Mouse (Mus musculus) brain, embryonic 14.5 days (tissue): Measurements from ENCODE around the gene Ltbp1. TPM values are rescaled to one million over a fixed set of nuclear protein-coding genes. Genes with fewer than 3 reads are reported as not detected.

Source experiments
- DNase-seq: peaks from one replicate; pipeline ENCODE4 v3.0.0-alpha.2; 2011; ENCODE audit warnings: low read depth
- CTCF ChIP-seq: fragments of 200-500 bp; IDR thresholded peaks from 2 replicates; pipeline ENCODE4 v1.5.1; 2012; ENCODE audit warnings: inconsistent platforms, mild to moderate bottlenecking, moderate library complexity, borderline replicate concordance; ENCODE audit not compliant: insufficient read depth, insufficient read length; ENCODE audit errors: extremely low read depth
- POLR2A ChIP-seq: fragments of 200-500 bp; IDR thresholded peaks from 2 replicates; pipeline ENCODE4 v1.6.1; 2012; ENCODE audit warnings: mild to moderate bottlenecking, inconsistent platforms, borderline replicate concordance; ENCODE audit not compliant: poor library complexity, insufficient read depth, insufficient read length, severe bottlenecking; ENCODE audit errors: extremely low read depth
- polyA plus RNA-seq: library from polyadenylated mRNA; depleted of rRNA; stranded (reverse); fragments of >200 nt; gene quantifications from 2 replicates; pipeline ENCODE4 v1.2.3, GENCODE M21; 2012

Gene Ltbp1
- polyA plus RNA-seq, 1 experiment = 4.2 TPM

GRCm38 (mm10) chr17:75199694-75200093 is 194.3 kb downstream of the Ltbp1 start:
- TF ChIP-seq POLR2A (no peak), CTCF (no peak)
- DNase-seq = no peak

DNA sequence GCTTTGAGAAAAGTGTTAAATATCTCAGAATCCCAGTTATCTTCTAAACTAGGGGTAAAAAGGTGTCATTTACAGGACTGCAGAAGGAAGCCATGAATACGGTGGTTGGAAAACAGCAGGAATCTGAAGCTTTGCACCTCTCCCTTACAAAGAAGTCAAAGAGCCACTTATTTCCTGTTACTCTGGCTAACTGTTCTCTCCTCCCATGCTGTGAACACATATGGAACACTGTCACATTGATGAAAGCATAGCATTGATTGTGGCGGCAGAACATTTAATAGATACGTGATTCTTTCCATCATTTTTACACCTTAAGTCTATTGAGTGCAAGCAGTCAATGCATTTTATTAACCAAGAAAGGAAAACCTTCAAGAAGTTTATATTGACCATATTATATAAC is 196.9 kb downstream of the Ltbp1 start:
- peak; percentile 34 for DNase-seq
- TF ChIP-seq POLR2A = no peak
- TF ChIP-seq CTCF = no peak

- no peak for DNase-seq
- TF ChIP-seq POLR2A (no peak), CTCF (no peak)
These were observed 198.7 kb downstream of the Ltbp1 start for GRCm38 (mm10) chr17:75204065-75204464.

- DNase-seq = peak; percentile 13
- no peak for TF ChIP-seq POLR2A
- no peak for TF ChIP-seq CTCF
These were observed 200.9 kb downstream of the Ltbp1 start for GRCm38 (mm10) chr17:75206281-75206680.

DNA sequence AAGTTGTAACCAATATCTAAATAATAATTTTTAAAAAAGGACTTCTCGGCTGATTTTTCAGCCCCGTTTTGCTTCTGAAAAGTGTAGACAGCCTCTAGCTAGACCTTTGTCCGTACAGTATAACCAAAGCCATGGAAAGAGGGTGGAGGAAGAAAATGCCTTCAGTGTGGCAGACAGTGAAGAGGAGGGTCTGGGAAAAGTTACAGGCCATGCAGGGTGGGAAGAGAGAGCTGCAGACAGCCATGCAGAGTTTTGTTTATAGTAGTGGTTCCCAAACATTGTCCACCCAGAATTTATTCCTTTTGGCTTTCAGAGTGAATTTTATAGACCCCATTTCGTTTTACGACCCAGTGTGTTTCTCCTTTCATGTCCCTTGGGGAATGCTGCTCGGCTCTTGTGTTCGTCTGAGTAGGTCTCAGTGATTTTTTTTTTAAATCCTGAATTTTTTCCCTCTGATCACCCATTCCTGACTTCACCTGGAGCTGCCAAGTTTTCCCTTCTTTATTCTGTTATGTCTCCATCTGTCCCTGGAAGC is 202.9 kb downstream of the Ltbp1 start:
- TF ChIP-seq CTCF (no peak), POLR2A (no peak)
- DNase-seq = no peak

DNA sequence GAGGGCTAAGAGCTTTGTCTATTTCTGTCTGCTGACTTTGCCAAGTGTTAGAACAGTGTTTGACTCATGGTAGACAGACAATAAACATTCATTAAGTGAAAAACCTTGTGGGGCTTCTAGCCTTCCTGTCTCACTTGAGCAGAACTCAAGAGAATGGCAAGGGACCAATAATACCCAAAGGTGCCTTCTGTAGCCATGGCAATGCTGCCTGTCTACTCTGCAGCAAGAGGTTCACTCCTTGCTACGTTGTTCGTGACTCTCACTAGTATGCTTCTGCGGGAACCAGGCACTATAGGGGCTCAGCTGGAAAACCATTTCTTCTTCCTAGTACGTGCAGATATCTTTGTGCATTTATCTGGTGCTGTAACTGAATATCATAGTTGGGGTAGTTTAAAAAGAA is 205.2 kb downstream of the Ltbp1 start:
- no peak for DNase-seq
- TF ChIP-seq POLR2A (no peak), CTCF (no peak)

- TF ChIP-seq POLR2A = no peak
- TF ChIP-seq CTCF = no peak
- DNase-seq = no peak
These were observed 211.0 kb downstream of the Ltbp1 start for GRCm38 (mm10) chr17:75216362-75216761.

DNA sequence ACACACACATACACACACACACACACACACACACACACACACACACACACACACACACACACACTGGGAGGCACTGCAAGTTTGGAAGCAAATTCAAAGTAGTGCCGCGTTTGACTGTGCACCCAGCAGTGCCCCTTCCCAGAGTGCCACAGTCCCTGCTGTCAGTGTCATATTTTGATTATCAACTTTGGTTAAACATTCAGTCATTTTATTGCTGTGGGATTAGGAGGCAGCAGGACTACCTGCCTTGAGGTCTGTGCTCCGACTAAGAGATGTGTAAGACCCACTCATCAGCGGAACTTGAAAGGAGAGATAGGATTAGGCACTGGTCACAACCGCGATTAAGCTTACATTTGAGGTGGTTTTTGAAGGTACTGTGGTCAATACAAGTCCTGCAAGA is 213.3 kb downstream of the Ltbp1 start:
- no peak for DNase-seq
- TF ChIP-seq CTCF (no peak), POLR2A (no peak)

DNA sequence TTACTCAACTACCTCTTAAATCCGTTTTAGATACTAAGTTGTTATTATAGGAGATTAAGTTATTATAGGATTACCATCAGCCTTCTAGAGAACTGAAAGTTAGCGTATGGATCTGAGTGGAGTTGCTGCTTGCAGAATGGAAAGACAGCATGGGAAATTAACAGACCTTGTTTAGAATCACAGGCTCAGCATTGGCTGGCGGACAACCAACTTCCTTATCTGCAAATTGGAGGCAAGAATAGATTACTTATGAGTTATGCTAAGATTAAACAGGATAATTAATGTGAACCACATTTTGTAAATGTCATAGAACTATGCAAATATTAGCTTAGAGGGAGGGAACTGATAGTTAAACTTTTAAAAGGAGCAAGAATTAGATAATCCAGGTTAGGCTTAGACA is 223.0 kb downstream of the Ltbp1 start:
- no peak for TF ChIP-seq POLR2A
- DNase-seq = no peak

DNA sequence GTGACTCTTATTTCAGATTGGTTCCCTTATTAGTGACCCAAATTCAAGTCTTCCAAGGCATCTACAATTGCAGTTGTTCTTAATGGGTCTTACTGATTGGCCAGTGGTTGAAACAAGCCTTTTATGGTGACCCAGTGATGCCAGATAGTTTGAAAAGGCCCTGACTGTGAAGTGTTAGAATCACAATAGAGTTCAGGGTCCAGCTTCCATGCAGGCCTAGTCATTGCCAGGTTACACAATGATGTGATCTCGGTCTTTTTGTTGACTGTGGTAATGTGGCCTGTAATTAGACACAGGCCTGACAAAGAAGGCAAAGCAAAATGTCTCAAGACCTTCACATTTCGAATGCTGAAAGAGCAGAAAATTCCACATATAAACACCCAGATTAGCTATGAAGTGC is 227.8 kb downstream of the Ltbp1 start:
- TF ChIP-seq POLR2A (no peak), CTCF (no peak)
- DNase-seq = no peak

- no peak for DNase-seq
- no peak for TF ChIP-seq POLR2A
- no peak for TF ChIP-seq CTCF
These were observed 228.6 kb downstream of the Ltbp1 start for GRCm38 (mm10) chr17:75233923-75234322.

DNA sequence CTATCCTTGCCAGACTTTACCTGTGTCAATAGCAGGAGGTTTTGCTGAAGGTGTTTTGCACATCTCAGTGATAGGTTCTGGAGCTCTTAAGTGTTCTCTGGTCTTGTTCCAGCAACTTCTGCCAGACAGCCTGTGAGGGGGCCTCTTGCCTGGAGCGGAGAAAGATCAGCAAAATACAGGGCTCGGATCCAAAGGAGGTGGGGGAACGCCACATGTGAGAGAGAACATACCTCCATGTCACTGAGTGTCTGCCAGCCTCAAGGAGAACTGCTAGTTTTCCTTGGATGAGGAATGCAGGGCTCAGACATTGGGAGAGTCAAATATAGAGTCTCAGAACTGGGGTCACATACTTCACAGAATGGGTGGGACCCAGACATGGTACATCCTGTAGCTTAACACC is 230.4 kb downstream of the Ltbp1 start:
- no peak for TF ChIP-seq POLR2A
- TF ChIP-seq CTCF = no peak

DNA sequence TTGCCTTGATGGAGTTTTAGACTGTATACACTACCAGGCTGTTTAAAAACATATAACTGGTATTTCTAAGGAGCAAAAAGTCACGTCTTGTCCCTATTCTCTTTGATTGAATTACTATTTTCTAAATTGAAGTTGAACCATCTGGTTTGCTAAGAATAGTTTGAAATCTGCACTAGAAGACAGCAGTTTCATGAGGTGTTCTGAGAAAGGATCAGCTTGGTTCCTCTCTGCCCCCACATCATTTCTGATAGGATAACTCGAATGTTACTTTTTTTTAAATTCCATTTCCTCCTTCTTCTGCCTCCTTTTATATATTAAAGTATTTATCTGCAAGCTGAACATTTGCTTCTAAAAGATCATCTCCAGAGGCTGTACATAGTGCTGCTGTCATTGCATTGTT is 231.2 kb downstream of the Ltbp1 start:
- TF ChIP-seq CTCF (no peak), POLR2A (no peak)
- DNase-seq = no peak

More for the DNA sequence above, 230.4 kb downstream of the Ltbp1 start:
- peak; percentile 33 for DNase-seq

DNA sequence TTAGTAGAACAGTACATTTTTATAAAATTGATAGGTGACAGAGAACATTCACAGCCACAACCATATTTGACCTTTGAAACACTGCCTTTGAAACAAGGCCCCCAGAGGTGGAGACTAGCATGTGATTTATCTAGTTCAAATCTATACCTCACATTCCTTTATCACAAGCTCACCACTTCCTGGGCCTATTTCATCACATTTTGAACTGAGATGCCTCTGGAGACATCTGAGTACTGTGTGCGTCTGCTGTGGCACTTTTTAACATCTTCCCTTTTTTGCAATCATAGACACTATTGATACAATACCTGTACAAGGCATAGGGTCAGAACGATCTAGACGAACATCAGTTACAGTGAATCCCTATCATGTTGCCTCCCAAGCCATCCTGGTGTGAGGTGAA is 232.1 kb downstream of the Ltbp1 start:
- TF ChIP-seq CTCF = no peak
- no peak for TF ChIP-seq POLR2A
- no peak for DNase-seq

DNA sequence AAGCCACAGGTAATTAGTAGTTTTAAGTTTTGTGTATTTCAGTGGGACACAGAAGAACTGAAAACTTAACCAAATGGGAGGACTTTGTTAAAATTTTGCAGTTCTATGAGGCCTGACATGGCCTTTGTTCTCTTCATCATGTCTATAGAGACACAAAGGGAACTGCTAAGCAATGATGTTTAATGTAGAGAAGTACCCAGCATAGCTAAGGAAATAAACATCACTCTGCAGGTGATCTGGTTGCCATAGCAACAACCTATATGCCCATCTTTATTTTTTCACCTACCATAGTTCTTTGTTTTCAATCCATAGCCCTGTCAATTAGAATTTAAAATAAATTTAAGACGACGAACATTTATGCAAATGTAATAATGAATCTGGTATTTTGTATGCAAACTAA is 233.3 kb downstream of the Ltbp1 start:
- DNase-seq = peak; percentile 25

More for the DNA sequence above, 233.3 kb downstream of the Ltbp1 start:
- TF ChIP-seq CTCF (no peak), POLR2A (no peak)
